Mouse (Mus musculus) MEL (cell line): ENCODE results near the gene Rnf181. TPM values are rescaled to one million over a fixed set of nuclear protein-coding genes. Genes with fewer than 3 reads are reported as not detected.

Experiments
- DNase-seq: peaks from one replicate; pipeline ENCODE4 v3.0.0; 2011; ENCODE audit warnings: low read depth, low spot score
- H3K27ac ChIP-seq: 2 replicates; pipeline ENCODE4 v1.5.1; 2012; ENCODE audit warnings: low read depth, mild to moderate bottlenecking, control low read depth, low read length, moderate library complexity; ENCODE audit not compliant: control insufficient read depth
- H3K27me3 ChIP-seq, 2 experiments: fragments of 150-350 bp in 1 of 2; sonication (generic) in 1 of 2; 2 replicates each; pipeline ENCODE4 v1.6.1; 2012; ENCODE audit warnings: low read length in 2 of 2, mild to moderate bottlenecking in 2 of 2, improper control_type of control experiment in 1 of 2, moderate library complexity in 1 of 2; ENCODE audit not compliant: insufficient read depth in 2 of 2, control insufficient read depth in 1 of 2
- H3K36me3 ChIP-seq, 2 experiments: 2 replicates each; pipeline ENCODE4 v1.6.1; 2012 to 2014; ENCODE audit warnings: low read length in 2 of 2, improper control_type of control experiment in 1 of 2, inconsistent platforms in 1 of 2, mild to moderate bottlenecking in 1 of 2; ENCODE audit not compliant: insufficient read depth in 2 of 2, control insufficient read depth in 1 of 2
- H3K4me1 ChIP-seq, 2 experiments: fragments of 150-350 bp in 1 of 2; sonication (generic) in 1 of 2; 2 replicates each; pipeline ENCODE4 v1.6.1; 2012; ENCODE audit warnings: low read length in 2 of 2, improper control_type of control experiment in 1 of 2, mild to moderate bottlenecking in 1 of 2; ENCODE audit not compliant: insufficient read depth in 2 of 2, control insufficient read depth in 1 of 2
- H3K4me3 ChIP-seq, 2 experiments: fragments of 150-350 bp in 1 of 2; sonication (generic) in 1 of 2; 2 replicates each; pipeline ENCODE4 v1.5.1; 2012; ENCODE audit warnings: low read depth in 2 of 2, low read length in 2 of 2, mild to moderate bottlenecking in 2 of 2, moderate library complexity in 2 of 2, control low read depth in 1 of 2, improper control_type of control experiment in 1 of 2; ENCODE audit not compliant: control insufficient read depth in 1 of 2, insufficient read depth in 1 of 2
- H3K79me2 ChIP-seq: 2 replicates; pipeline ENCODE4 v1.6.1; 2012; ENCODE audit warnings: mild to moderate bottlenecking, low read length, moderate library complexity; ENCODE audit not compliant: control insufficient read depth, poor library complexity, insufficient read depth
- H3K9ac ChIP-seq: 2 replicates; pipeline ENCODE4 v1.6.1; 2012; ENCODE audit warnings: low read depth, mild to moderate bottlenecking, control low read depth, low read length, moderate library complexity; ENCODE audit not compliant: control insufficient read depth, poor library complexity, severe bottlenecking
- H3K9me3 ChIP-seq: fragments of 150-350 bp; sonication (generic); replicated peaks from 2 replicates; pipeline ENCODE4 v1.6.1; 2012; ENCODE audit warnings: mild to moderate bottlenecking, low read length, improper control_type of control experiment, moderate library complexity; ENCODE audit not compliant: insufficient read depth
- CHD1 ChIP-seq: IDR thresholded peaks from 2 replicates; pipeline ENCODE4 v1.6.1; 2012; ENCODE audit warnings: low read depth, mild to moderate bottlenecking, inconsistent platforms, low read length, improper control_type of control experiment
- CTCF ChIP-seq, 3 experiments: IDR thresholded peaks in 2 of 3; conservative IDR thresholded peaks in 1 of 3; 2 replicates each; pipeline ENCODE4 v1.5.1; 2011 to 2012; ENCODE audit warnings: low read length in 3 of 3, low read depth in 2 of 3, mild to moderate bottlenecking in 2 of 3, improper control_type of control experiment in 1 of 3, inconsistent platforms in 1 of 3, mixed read lengths in 1 of 3, moderate library complexity in 1 of 3; ENCODE audit not compliant: control insufficient read depth in 1 of 3, insufficient read depth in 1 of 3, poor library complexity in 1 of 3, severe bottlenecking in 1 of 3
- ELF1 ChIP-seq: IDR thresholded peaks from 2 replicates; pipeline ENCODE4 v1.6.1; 2014; ENCODE audit warnings: low read depth, mild to moderate bottlenecking, inconsistent platforms, low read length, improper control_type of control experiment, moderate library complexity
- GABPA ChIP-seq: IDR thresholded peaks from 2 replicates; pipeline ENCODE4 v1.6.1; 2012; ENCODE audit warnings: low read depth, mild to moderate bottlenecking, inconsistent platforms, low read length, improper control_type of control experiment, moderate library complexity
- HCFC1 ChIP-seq: IDR thresholded peaks from 2 replicates; pipeline ENCODE4 v1.6.1; 2012; ENCODE audit warnings: low read depth, mild to moderate bottlenecking, inconsistent platforms, low read length, improper control_type of control experiment, moderate library complexity
- JUND ChIP-seq: IDR thresholded peaks from 2 replicates; pipeline ENCODE4 v1.6.1; 2011; ENCODE audit warnings: low read depth, mild to moderate bottlenecking, improper control_type of control experiment, low read length
- MAZ ChIP-seq: IDR thresholded peaks from 2 replicates; pipeline ENCODE4 v1.6.1; 2012; ENCODE audit warnings: low read depth, mild to moderate bottlenecking, inconsistent platforms, low read length, improper control_type of control experiment
- MEF2A ChIP-seq: IDR thresholded peaks from 2 replicates; pipeline ENCODE4 v1.6.1; 2014; ENCODE audit warnings: low read depth, mild to moderate bottlenecking, inconsistent platforms, low read length, improper control_type of control experiment; ENCODE audit not compliant: poor library complexity, insufficient replicate concordance, severe bottlenecking; ENCODE audit errors: extremely low read depth
- NRF1 ChIP-seq: IDR thresholded peaks from 2 replicates; pipeline ENCODE4 v1.6.1; 2014; ENCODE audit warnings: low read depth, mild to moderate bottlenecking, inconsistent platforms, low read length, improper control_type of control experiment, moderate library complexity; ENCODE audit not compliant: poor library complexity, insufficient read depth, severe bottlenecking
- POLR2AphosphoS5 ChIP-seq: IDR thresholded peaks from 2 replicates; pipeline ENCODE4 v1.6.1; 2012; ENCODE audit warnings: low read depth, borderline replicate concordance, mild to moderate bottlenecking, inconsistent platforms, low read length, moderate library complexity, mixed read lengths
- RAD21 ChIP-seq: IDR thresholded peaks from 2 replicates; pipeline ENCODE4 v1.6.1; 2011; ENCODE audit warnings: mild to moderate bottlenecking, low read depth, low read length, improper control_type of control experiment
- SIN3A ChIP-seq: IDR thresholded peaks from 2 replicates; pipeline ENCODE4 v1.6.1; 2012; ENCODE audit warnings: low read length, improper control_type of control experiment, inconsistent platforms
- SMC3 ChIP-seq: IDR thresholded peaks from 2 replicates; pipeline ENCODE4 v1.6.1; 2011; ENCODE audit warnings: low read depth, low read length, improper control_type of control experiment
- TCF12 ChIP-seq: IDR thresholded peaks from 2 replicates; pipeline ENCODE4 v1.6.1; 2014; ENCODE audit warnings: low read depth, mild to moderate bottlenecking, inconsistent platforms, low read length, improper control_type of control experiment, moderate library complexity
- USF1 ChIP-seq: IDR thresholded peaks from 2 replicates; pipeline ENCODE4 v1.6.1; 2014; ENCODE audit warnings: low read depth, mild to moderate bottlenecking, inconsistent platforms, low read length, improper control_type of control experiment, moderate library complexity
- USF2 ChIP-seq, 2 experiments: IDR thresholded peaks; 2 replicates each; pipeline ENCODE4 v1.6.1; 2011 to 2012; ENCODE audit warnings: improper control_type of control experiment in 2 of 2, low read length in 2 of 2, borderline replicate concordance in 1 of 2, inconsistent platforms in 1 of 2, low read depth in 1 of 2, mild to moderate bottlenecking in 1 of 2; ENCODE audit not compliant: insufficient read depth in 1 of 2
- ZMIZ1 ChIP-seq: IDR thresholded peaks from 2 replicates; pipeline ENCODE4 v1.6.1; 2012; ENCODE audit warnings: low read depth, mild to moderate bottlenecking, inconsistent platforms, low read length, improper control_type of control experiment, moderate library complexity
- ZNF384 ChIP-seq: IDR thresholded peaks from 2 replicates; pipeline ENCODE4 v1.6.1; 2012; ENCODE audit warnings: low read depth, mild to moderate bottlenecking, inconsistent platforms, low read length, improper control_type of control experiment
- polyA plus RNA-seq, 2 experiments: library from polyadenylated mRNA; stranded (reverse) in 1 of 2; unstranded in 1 of 2; fragments of >175 nt in 1 of 2; fragments of >200 nt in 1 of 2; gene quantifications; 2 replicates each; pipeline versions ENCODE4 v1.2.1 to v1.2.4; 2012; ENCODE audit warnings: low replicate concordance in 2 of 2, low read depth in 1 of 2; ENCODE audit not compliant: insufficient read length in 2 of 2, insufficient read depth in 1 of 2, missing spikeins in 1 of 2
- total RNA-seq: library from RNA; depleted of rRNA; stranded (reverse); fragments of 300-350 nt; gene quantifications from 2 replicates; pipeline ENCODE4 v1.2.3, GENCODE M21; 2012

Rnf181 gene
- total and polyA plus RNA-seq, 3 experiments: 47.2 to 268 (median 107) TPM

GRCm38 (mm10) chr6:72333111-72333510, 33.6 kb downstream of the Rnf181 start:
- Histone ChIP-seq H3K9me3 (no peaks in the 10 kb centered on the region), H3K27me3 (no peaks in the 10 kb centered on the region), H3K27ac (no peak overlapping the region), H3K36me3 (peaks cover 0 to 24% of the 10 kb centered on the region in 2 experiments; a peak in 2 of 4 replicates), H3K9ac (no peak overlapping the region), H3K4me3 (no peak overlapping the region), H3K79me2 (no peaks in the 10 kb centered on the region), H3K4me1 (no peaks in the 10 kb centered on the region)
- TF ChIP-seq USF1 (no peak), ZNF384 (no peak), MEF2A (no peak), MAZ (no peak), SIN3A (no peak), ELF1 (no peak), NRF1 (no peak), HCFC1 (no peak), CHD1 (no peak), SMC3 (no peak), GABPA (no peak), USF2 (IDR thresholded peaks at IDR 0.05; ENCODE audit: borderline replicate concordance in 1 of 2, insufficient read depth in 1 of 2, low read depth in 1 of 2, low read length in 2 of 2) (no peak), RAD21 (no peak), CTCF (IDR thresholded peaks at IDR 0.05 in 2 of 3, conservative IDR thresholded peaks at IDR 0.05 in 1 of 3; ENCODE audit: control insufficient read depth in 1 of 3, insufficient read depth in 1 of 3, low read depth in 2 of 3, low read length in 3 of 3, poor library complexity in 1 of 3, severe bottlenecking in 1 of 3) (no peak)
- no peak for DNase-seq

GRCm38 (mm10) chr6:72330133-72330532, 36.6 kb downstream of the Rnf181 start:
- H3K27ac ChIP-seq: no peak overlapping the region
- TF ChIP-seq ZMIZ1 (no peak), JUND (no peak), SMC3 (no peak), TCF12 (no peak), POLR2AphosphoS5 (no peak)
- no peak overlapping the region for H3K4me3 ChIP-seq
- H3K9ac ChIP-seq: no peak overlapping the region
- H3K36me3 ChIP-seq: peaks cover 0 to 32% of the 10 kb centered on the region in 2 experiments; a peak in 2 of 4 replicates
- H3K9me3 ChIP-seq: no peaks in the 10 kb centered on the region
- H3K79me2 ChIP-seq: no peaks in the 10 kb centered on the region
- H3K4me1 ChIP-seq: no peaks in the 10 kb centered on the region
- H3K27me3 ChIP-seq: no peaks in the 10 kb centered on the region
- DNase-seq: no peak
